Mouse (Mus musculus) bone marrow, adult 2 months (tissue): ENCODE measurements around the gene Mtnr1b. TPM values are rescaled to one million over a fixed set of nuclear protein-coding genes. Genes with fewer than 3 reads are reported as not detected.

Experiments
- H3K27ac ChIP-seq: fragments of 200-500 bp; 2 replicates; pipeline ENCODE4 v1.5.1; 2012; ENCODE audit warnings: low read depth, mild to moderate bottlenecking, control low read depth, inconsistent platforms, low read length; ENCODE audit not compliant: control insufficient read depth, poor library complexity, insufficient read depth
- H3K4me1 ChIP-seq: fragments of 200-500 bp; 2 replicates; pipeline ENCODE4 v1.6.1; 2011; ENCODE audit warnings: low read length; ENCODE audit not compliant: control insufficient read depth, insufficient read depth
- H3K4me3 ChIP-seq: fragments of 200-500 bp; replicated peaks from 2 replicates; pipeline ENCODE3; 2011; ENCODE audit warnings: mild to moderate bottlenecking, low read depth, low read length, control low read depth; ENCODE audit not compliant: control insufficient read depth
- CTCF ChIP-seq: fragments of 200-500 bp; IDR thresholded peaks from 2 replicates; pipeline ENCODE4 v1.5.1; 2011; ENCODE audit warnings: low read length, control low read depth; ENCODE audit not compliant: control insufficient read depth, insufficient read depth
- POLR2A ChIP-seq: fragments of 200-500 bp; IDR thresholded peaks from 2 replicates; pipeline ENCODE4 v1.6.1; 2011; ENCODE audit warnings: low read depth, mild to moderate bottlenecking, control low read depth, low read length, borderline replicate concordance; ENCODE audit not compliant: control insufficient read depth
- WGBS: fragments of 180-500 bp; shearing (Covaris S2); methylation state at CpG from one replicate; pipeline ENCODE4 v1.1.7; 2018; 5-methylcytosine and 5-hydroxymethylcytosine counted together
- polyA plus RNA-seq: library from polyadenylated mRNA; stranded (reverse); fragments of >200 nt; gene quantifications from 2 replicates; pipeline ENCODE4 v1.2.4, GENCODE M21; 2011; ENCODE audit warnings: low replicate concordance; ENCODE audit not compliant: missing spikeins, insufficient read depth, insufficient read length

Gene Mtnr1b
- polyA plus RNA-seq, 1 experiment = not detected

GRCm38 (mm10) chr9:15898112-15898511, 23.8 kb upstream of the Mtnr1b start:
- TF ChIP-seq POLR2A (no peak), CTCF (no peak)
- WGBS = 72% methylated on average over 2 of the region's 2 CpGs
- H3K4me1 ChIP-seq = no peaks in the 10 kb centered on the region
- no peak overlapping the region for H3K4me3 ChIP-seq
- no peak overlapping the region for H3K27ac ChIP-seq

GRCm38 (mm10) chr9:15886756-15887155, 12.4 kb upstream of the Mtnr1b start:
- Histone ChIP-seq H3K4me3 (no peak overlapping the region), H3K4me1 (no peaks in the 10 kb centered on the region), H3K27ac (no peak overlapping the region)
- 73% methylated on average over 5 of the region's 5 CpGs for WGBS
- TF ChIP-seq POLR2A (no peak), CTCF (no peak)

GRCm38 (mm10) chr9:15880754-15881153, 6.4 kb upstream of the Mtnr1b start:
- TF ChIP-seq POLR2A (no peak), CTCF (no peak)
- no peaks in the 10 kb centered on the region; the same call in 1 of the 2 replicates for H3K4me1 ChIP-seq
- H3K27ac ChIP-seq = no peak overlapping the region
- H3K4me3 ChIP-seq = no peak overlapping the region

- TF ChIP-seq CTCF = no peak
- TF ChIP-seq POLR2A = no peak
- Histone ChIP-seq H3K4me3 (no peak overlapping the region), H3K4me1 (no peaks in the 10 kb centered on the region; the same call in 1 of the 2 replicates), H3K27ac (no peak overlapping the region)
- 19% methylated on average over 3 of the region's 3 CpGs for WGBS
These were observed 5.8 kb upstream of the Mtnr1b start for GRCm38 (mm10) chr9:15880160-15880603.

GRCm38 (mm10) chr9:15870013-15870412, 4.3 kb downstream of the Mtnr1b start:
- Histone ChIP-seq H3K4me1 (no peaks in the 10 kb centered on the region), H3K4me3 (no peak overlapping the region)

GRCm38 (mm10) chr9:15869456-15869855, 4.9 kb downstream of the Mtnr1b start:
- no peak overlapping the region for H3K27ac ChIP-seq
- 63% methylated on average over 4 of the region's 4 CpGs for WGBS
- no peaks in the 10 kb centered on the region for H3K4me1 ChIP-seq
- no peak for TF ChIP-seq CTCF
- no peak for TF ChIP-seq POLR2A
- H3K4me3 ChIP-seq = no peak overlapping the region

More at GRCm38 (mm10) chr9:15870013-15870412, 4.3 kb downstream of the Mtnr1b start:
- TF ChIP-seq CTCF = no peak
- no peak for TF ChIP-seq POLR2A
- 63% methylated on average over 4 of the region's 4 CpGs for WGBS
- H3K27ac ChIP-seq = no peak overlapping the region

- Histone ChIP-seq H3K27ac (no peak overlapping the region), H3K4me1 (no peaks in the 10 kb centered on the region), H3K4me3 (no peak overlapping the region)
- 68% methylated on average over 10 of the region's 10 CpGs for WGBS
- TF ChIP-seq CTCF (no peak), POLR2A (no peak)
These were observed 7.9 kb downstream of the Mtnr1b start for GRCm38 (mm10) chr9:15866280-15867072.

- no peak overlapping the region for H3K27ac ChIP-seq
- TF ChIP-seq CTCF = no peak
- no peak for TF ChIP-seq POLR2A
- no peaks in the 10 kb centered on the region for H3K4me1 ChIP-seq
- H3K4me3 ChIP-seq = no peak overlapping the region
- WGBS = 76% methylated on average over 5 of the region's 5 CpGs
These were observed 13.0 kb downstream of the Mtnr1b start for GRCm38 (mm10) chr9:15861402-15861801.
